Mouse (Mus musculus) thymus, adult 18-20 months (tissue): Measurements from ENCODE around the gene Gm11037.
A peak's percentile ranks its signal among the peaks of the same experiment; 100 is the strongest.
"Not testable (repeated sequence)": the region's sequence is repeated elsewhere in the genome, so short reads cannot be mapped to it uniquely, and the experiment has no call there.

Source experiments
- DNase-seq, 2 experiments: peaks; one replicate each; pipeline ENCODE4 v3.0.0; 2022; ENCODE audit warnings: mixed read lengths in 2 of 2

Gm11037 gene

DNA sequence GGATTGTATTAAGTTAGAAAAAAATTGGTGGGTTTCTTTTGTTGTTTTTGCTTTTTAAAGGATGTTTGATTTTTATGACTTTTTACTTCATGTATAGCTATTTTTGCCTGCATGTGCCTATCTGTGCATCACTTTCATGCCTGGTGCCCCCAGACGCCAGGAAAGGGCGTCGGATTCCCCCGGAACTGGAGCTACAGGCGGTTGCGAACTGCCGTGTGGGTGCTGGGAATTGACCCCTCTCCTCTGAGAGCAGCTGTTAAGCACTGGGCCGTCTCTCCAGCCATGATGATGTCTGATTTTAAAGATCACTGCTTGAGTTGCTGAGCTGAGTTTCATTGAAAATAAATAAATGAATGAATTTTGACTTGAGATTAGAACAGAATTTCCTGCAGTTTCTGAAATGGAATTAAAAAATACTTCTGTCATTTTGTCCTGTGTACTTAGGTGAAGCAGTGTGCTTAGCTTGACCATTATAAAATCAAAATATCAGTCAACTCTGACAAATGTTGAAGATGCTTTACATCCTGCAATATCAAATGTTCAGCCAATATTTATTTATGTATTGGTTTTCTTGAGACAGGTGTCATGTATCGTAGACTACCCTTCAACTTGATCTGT, at the start of gene Gm11037:
Gene Gm11037, plus strand, starts transcription at position 568 of the 618 bp plus-strand sequence.
- no peak for DNase-seq

GRCm38 (mm10) chr2:131084206-131084605, 49.1 kb upstream of the Gm11037 start:
- DNase-seq: no peak

- no peak for DNase-seq
These were observed 46.5 kb upstream of the Gm11037 start, which contains the start of gene Siglec1 for GRCm38 (mm10) chr2:131086667-131087390. TSS of gene Siglec1 (minus strand) at chr2:131086765.

- no peak for DNase-seq
These were observed 44.7 kb upstream of the Gm11037 start for GRCm38 (mm10) chr2:131088581-131088980.

DNA sequence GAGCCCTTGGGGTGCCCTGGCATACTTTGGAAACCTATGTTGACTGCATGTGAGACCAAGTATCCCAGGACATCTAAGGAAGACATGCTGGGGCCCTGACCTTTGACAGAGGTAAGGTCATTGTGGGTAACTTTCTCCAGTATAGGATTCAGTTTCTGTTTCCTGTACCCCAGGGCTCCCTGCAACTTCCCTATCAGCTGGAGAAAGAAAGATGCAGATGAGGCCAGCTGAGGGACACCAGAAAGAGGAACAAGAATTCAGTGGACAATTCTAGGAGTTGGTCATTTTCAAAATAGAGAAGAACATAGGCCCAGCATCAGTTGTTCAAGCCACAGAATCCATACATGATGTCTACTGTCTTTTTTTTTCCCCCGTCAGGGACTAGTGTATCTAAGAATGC, 43.7 kb upstream of the Gm11037 start:
- DNase-seq: no peak

DNA sequence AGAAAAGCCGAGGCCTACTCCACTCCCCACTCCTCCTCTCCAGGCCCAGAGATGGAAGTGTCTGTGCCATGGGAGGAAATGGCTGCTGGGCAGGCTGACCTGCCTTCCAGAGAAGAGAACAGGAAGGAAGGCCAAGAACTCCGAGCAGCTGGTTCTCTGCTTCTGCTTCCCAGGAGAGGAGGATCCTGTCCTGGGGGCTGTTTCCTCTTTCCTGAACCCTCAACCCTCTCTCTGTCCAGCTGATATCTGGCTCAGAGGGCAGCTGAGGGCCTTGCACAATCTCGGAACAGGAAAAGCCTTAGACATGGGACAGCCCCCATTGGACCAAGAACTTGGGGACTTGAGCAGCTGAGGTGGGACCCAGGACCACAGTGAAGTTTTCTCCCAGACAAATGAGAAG, 42.4 kb upstream of the Gm11037 start:
- no peak for DNase-seq

DNA sequence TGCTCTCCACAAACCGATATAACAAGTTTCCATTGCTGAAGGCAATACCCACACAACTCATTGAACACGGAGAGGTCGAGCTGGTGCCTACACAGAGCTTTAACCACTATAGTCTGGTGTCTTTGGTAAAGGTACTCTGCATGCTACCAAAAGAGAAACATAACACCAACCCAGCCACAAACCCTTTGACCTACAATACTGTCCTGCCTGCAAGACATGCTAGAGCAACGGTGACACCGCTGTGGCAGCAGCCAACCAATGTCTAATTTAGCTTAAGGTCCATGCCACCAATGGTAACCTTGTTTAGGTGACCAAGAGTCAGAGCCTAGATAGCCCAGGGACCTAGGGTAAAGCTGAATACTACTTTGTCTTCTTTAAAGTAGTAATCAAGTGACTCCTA, 39.7 kb upstream of the Gm11037 start:
- DNase-seq: no peak

GRCm38 (mm10) chr2:131094823-131095222, 38.5 kb upstream of the Gm11037 start:
- peak; percentile 28 to 42 for DNase-seq

GRCm38 (mm10) chr2:131096101-131096795, 37.0 kb upstream of the Gm11037 start:
- peak in 1 of 2 experiments; percentile 12 for DNase-seq

- DNase-seq: no peak
These were observed 36.2 kb upstream of the Gm11037 start for GRCm38 (mm10) chr2:131097087-131097486.

GRCm38 (mm10) chr2:131101530-131101929, 31.8 kb upstream of the Gm11037 start:
- DNase-seq: no peak

DNA sequence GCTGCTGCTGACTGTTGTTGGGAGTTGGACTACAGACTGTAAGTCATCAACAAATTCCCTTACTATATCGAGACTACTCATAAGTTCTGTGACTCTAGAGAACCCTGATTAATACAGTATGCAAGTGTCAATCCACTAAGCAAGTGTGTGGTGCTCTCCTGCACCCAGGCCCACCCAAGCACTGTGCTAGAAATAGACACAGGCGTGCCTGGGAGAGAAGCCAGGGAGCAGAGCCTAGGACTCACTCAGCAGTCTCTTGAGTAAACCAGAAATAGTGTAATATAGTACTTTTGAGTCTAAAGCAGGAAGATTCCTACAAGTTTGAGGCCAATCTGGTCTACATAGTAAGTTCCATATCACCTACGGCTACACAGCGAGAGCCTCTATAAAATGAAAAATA, 29.3 kb upstream of the Gm11037 start:
- no peak for DNase-seq

DNA sequence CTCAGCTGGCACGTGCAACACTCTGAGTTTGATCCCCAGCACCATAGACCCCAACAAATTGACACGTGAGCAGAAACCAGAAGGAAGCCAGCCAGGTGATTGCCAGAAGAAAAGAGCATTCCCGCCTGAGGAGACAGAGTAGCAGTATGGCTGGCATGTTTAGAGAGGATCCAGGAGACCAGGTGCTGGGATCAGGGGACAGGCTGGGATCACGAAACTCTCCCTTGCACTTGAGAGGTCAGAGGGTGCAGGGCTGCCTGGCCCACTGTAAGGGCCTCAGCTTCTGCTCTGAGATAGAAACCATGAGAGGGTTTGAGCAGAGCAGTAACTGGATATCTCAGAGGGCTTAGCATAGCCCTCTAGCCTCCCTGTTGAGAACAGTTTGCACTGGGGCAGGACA, 28.2 kb upstream of the Gm11037 start:
- not testable (repeated sequence) for DNase-seq

DNA sequence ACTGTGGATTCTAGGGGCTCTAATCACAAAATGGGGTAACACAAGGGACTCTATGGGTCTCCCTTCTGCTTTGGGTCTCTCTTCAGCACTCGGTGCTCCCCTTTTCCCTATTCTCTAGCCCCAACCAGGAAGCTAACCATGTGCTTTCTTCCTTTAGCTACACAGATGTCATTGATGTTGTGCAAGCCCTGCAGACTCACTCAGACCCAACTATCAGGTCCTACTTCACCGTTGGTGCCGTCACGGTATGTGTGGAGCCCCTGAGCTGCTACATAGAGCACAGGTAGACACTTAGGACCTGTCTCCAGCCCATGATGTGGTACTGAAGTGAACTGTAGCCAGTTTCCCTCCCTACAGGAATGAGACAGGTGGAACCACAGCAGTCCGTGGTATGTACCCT, 27.3 kb upstream of the Gm11037 start:
- no peak for DNase-seq

GRCm38 (mm10) chr2:131118968-131119574, 14.2 kb upstream of the Gm11037 start:
- DNase-seq: no peak

DNA sequence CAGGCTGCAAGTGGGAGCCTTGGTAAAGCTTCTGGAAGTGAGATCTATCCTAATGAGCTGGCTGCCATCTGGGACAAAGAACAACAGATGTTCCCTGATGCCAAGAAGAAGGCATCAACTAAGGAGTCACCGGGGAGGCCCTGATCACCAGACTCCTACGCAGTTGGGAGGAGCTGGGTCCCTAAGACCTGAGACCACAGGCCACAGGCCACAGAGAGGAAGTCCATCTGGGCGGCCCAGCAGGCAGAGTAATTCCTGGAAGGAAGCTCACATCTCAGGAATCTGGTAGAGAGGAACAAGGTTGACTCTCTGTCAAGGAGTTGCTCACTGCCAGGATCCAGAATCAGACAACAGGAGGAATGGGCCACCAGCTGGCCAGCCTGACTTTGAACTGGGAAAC, 9.1 kb upstream of the Gm11037 start:
- no peak for DNase-seq

- no peak for DNase-seq
These were observed 7.9 kb upstream of the Gm11037 start for GRCm38 (mm10) chr2:131125157-131125963.

- DNase-seq: no peak
These were observed 7.1 kb upstream of the Gm11037 start for GRCm38 (mm10) chr2:131125964-131126815.

DNA sequence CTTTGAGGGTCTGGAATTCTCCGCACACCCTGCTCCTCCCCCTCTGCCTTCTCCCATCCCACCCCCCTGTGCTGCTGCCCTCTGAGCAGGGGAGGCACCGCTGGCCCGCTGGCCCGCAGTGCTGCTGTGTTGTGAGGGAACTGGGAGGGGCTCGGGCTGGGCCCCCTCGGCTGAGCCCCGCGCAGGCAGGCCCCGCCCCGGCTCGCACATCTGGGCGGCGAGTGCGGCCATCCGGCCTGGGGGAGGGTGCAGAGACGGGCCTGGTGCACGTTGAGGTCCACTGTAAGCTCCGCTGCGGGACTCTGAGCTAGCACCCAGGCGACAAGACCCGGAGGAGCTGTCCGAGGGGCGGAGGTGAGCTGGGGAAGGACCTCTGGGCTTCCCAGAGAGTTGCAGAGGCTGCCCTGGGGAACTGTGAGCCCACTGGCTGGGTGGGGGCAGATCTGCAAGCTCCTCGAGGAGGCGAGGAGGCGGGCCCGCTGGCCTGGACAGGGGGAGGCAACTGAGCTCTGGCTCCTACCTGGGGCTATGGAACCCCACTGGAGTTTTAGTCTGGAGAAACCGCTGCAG, 6.1 kb upstream of the Gm11037 start, which contains the start of gene Hspa12b:
Gene Hspa12b, plus strand, starts transcription at position 120 of the 570 bp plus-strand sequence.
- no peak for DNase-seq

DNA sequence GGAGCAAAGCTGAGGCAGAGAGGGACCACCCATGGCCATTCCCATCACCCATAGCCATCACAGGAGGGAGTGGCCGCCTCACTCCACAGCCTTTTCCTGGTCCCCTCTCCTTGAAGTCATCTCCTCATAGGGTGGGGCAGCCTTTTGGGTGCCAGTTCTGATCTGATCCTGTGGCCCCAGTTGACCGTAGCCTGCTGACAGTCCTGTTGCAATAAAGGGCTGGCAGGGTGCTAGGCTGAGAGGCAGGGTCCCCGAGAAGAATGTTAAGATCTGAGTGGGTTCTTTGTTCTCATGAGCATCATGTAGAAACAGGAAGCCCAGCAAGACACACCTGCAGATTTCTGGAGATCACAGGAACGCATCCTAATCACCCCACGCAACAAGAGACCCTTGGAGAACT, 5.1 kb upstream of the Gm11037 start:
- DNase-seq: no peak

GRCm38 (mm10) chr2:131128636-131129157, 4.6 kb upstream of the Gm11037 start:
- DNase-seq: no peak
